Mouse (Mus musculus) gastrocnemius, adult 2 months (tissue): ENCODE data around the gene Tanc2. TPM values are rescaled to one million over a fixed set of nuclear protein-coding genes. Genes with fewer than 3 reads are reported as not detected.
A peak's percentile ranks its signal among the peaks of the same experiment; 100 is the strongest.

Source experiments
- DNase-seq: peaks from one replicate; pipeline ENCODE4 v3.0.0; 2022
- H3K27ac ChIP-seq: fragments of 200-600 bp; 2 replicates; pipeline ENCODE4 v1.8.1; 2022; ENCODE audit warnings: mild to moderate bottlenecking
- H3K4me3 ChIP-seq: fragments of 200-600 bp; 2 replicates; pipeline ENCODE4 v1.8.1; 2022; ENCODE audit warnings: mild to moderate bottlenecking, moderate library complexity
- CTCF ChIP-seq: fragments of 200-600 bp; IDR thresholded peaks from 2 replicates; pipeline ENCODE4 v1.8.1; 2022; ENCODE audit warnings: antibody characterized with exemption, mild to moderate bottlenecking, moderate library complexity
- intact Hi-C: fragments of 180-260 bp; cut with DNase I; formaldehyde crosslinking; loops from one replicate; pipeline ENCODE4 v1.15.1; 2025
- long read RNA-seq, 2 experiments: library from polyadenylated mRNA; stranded (forward); transcript quantifications; one replicate each; pipeline ENCODE4 v2.0.0; 2021
- total RNA-seq, 2 experiments: library from RNA; stranded (reverse); gene quantifications; 2 replicates each; pipeline ENCODE4 v1.2.3; 2021

Gene Tanc2
- total RNA-seq, result 10 to 100 TPM in 1 of 2 experiments, 1 to 10 TPM in 1; 9.7 to 10.5 TPM
- long read RNA-seq, experiment 1, partial matches to known transcripts, result 1 of 2 reads
- long read RNA-seq, experiment 1, other reads (novel, unspliced or antisense), result 1 of 2 reads
- long read RNA-seq, experiment 2, full-length matches to known transcripts, result 1 of 2 reads
- long read RNA-seq, experiment 2, partial matches to known transcripts, result 0 of 2 reads
- long read RNA-seq, experiment 2, other reads (novel, unspliced or antisense), result 1 of 2 reads

DNA sequence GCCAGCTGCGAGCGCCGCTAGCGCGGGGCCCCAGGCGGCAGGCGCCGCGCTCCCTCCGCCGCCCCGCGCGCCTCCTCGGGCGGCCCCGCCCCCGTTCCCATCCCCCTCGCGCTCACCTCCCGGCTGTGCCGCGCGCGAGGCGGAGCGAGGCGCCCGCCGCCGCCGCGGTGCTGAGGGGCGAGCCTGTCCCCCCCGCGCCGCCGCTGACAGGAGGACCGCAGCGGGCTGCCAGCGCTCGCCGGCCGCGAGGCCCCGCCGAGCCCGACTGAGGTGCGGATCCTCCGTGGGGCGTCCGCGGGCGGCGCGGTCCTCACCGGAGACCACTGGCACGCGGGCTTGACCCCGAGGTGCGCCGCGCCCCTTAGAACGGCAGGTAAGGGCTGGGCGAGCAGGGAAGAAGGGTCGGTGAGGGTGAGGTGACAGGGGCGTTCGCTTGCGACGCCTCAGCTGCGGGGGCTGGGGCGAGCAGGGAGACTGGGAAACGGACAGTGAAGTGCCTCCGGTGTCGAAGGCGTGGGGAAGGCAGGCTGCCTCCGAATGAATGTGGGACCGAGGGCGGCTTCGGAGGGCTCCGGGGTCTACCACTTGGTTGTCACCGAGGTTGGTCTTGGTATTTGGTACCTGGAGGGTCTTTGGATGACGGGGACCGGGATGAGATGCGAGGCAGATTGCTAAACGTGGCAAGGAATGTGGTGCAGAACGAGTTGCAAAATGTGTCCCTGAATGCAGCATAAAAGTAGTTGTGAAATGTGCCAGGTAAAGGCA, at the start of gene Tanc2:
TSS of gene Tanc2 (plus strand) at position 110 of the 765 bp plus-strand sequence.
- TF ChIP-seq CTCF, result no peak
- peak within 1 kb of the TSS; percentile 94 for H3K4me3 ChIP-seq
- intact Hi-C loops, result loop anchor here (2.0 to 10.0 kb wide), 4 partner anchors 243 to 465 kb away; partner anchors contain the start of gene Mettl2
- peak within 1 kb of the TSS; percentile 93 for H3K27ac ChIP-seq
- no peak for DNase-seq

DNA sequence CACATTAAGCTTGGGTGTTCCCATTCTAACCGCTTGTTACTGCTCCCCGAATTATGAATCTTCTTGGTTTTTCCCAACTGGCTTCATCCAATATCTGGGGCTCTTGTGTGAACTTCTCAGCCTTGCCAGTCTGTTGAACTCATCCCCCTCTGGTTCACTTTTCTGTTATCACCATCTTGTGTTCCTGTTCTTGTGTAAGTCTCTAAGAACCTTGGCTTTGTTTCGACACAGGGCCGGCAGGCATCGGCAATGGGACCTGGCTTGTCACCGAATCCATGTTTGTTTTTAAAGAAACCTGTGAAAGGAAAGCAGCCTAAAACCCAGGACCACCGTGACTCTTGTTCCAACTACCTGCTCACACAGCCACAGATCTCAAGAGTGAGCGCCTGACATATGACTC, 49.0 kb upstream of the Tanc2 start:
- no peak for TF ChIP-seq CTCF
- Histone ChIP-seq H3K27ac (no peak overlapping the region), H3K4me3 (no peak overlapping the region)
- DNase-seq, result no peak
- intact Hi-C loops, result no loop called here

DNA sequence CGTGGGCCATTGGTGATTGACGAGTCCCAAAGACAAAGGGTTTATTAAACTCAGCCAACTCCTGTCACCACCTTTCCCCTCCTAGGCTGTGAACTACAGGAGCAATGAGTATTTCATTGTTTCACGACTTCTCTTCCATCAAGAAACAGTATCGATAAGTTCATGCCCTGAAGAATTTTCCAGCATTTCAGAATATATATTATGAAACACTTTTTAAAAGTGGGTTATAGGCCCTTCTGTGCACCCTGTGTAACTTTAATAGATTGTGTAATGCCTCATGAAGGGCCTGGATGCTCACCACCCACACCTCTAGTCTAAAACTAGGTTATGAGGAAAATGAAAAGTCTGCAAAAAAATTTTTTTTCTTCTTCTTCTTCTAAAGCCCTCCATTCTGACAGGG, 48.4 kb upstream of the Tanc2 start:
- Histone ChIP-seq H3K4me3 (no peak overlapping the region), H3K27ac (no peak overlapping the region)
- DNase-seq, result no peak
- TF ChIP-seq CTCF, result no peak
- intact Hi-C loops, result no loop called here

DNA sequence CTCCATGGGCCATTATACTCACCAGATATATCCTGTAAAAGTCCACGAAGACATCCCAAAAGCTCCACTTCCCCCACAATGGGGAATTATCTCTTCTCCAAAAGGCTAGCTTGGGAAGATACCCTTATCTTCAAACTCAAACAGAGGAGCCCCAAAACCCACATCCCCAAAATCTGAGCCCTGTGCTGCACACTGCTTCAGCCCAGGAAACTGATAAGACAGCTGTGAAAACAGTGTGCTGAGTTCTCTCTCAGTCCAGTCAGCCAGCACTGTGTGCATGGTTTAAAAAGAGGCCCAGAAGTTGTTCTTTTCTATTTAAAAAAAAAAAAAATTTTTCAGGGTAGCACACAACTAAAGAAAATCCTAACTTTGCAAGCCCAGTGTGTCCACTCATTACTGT, 47.7 kb upstream of the Tanc2 start:
- DNase-seq, result no peak
- TF ChIP-seq CTCF, result no peak
- intact Hi-C loops, result no loop called here
- H3K4me3 ChIP-seq, result no peak overlapping the region
- H3K27ac ChIP-seq, result no peak overlapping the region

DNA sequence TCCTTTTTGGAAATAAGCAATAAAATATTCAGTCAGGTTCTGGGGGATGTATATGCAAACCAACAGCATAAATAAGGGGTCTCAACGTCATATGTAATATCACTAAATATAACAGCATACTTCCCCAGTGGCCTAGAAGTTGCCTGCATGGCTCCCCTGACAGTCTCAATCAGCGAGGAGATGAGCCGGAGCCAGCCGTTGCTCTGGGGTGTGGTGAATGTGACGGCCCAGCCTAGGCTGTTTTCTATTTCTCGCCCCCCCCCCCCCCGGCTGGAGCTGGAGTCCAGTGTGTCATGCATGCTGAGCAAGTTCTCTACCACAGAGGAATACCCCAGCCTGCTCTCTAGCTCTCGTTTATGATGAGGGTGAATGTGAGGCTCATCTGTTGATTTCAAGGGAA, 44.0 kb upstream of the Tanc2 start:
- no peak for TF ChIP-seq CTCF
- intact Hi-C loops, result no loop called here
- no peak overlapping the region for H3K27ac ChIP-seq
- no peak overlapping the region for H3K4me3 ChIP-seq
- peak; percentile 27 for DNase-seq

DNA sequence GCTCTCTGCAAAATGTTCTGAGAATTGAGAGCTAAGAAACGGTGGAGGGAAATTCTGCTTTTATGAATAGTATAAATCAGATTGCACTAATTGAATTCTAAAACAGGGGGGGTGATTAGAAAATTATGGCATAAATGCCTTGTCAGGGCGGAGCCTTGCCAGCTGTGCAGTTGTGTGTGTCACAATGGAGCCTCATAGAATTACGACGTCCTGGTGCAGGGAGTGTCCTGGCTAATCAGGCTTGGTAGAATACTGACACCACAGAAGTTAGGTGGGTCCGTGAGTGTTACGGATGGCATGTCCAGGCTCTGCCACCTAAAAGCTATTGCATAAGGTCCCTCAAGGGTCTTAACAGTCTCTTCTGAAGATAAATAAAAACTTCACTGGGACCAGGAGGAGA, 43.4 kb upstream of the Tanc2 start:
- intact Hi-C loops, result no loop called here
- no peak for DNase-seq
- no peak overlapping the region for H3K27ac ChIP-seq
- H3K4me3 ChIP-seq, result no peak overlapping the region
- TF ChIP-seq CTCF, result no peak

DNA sequence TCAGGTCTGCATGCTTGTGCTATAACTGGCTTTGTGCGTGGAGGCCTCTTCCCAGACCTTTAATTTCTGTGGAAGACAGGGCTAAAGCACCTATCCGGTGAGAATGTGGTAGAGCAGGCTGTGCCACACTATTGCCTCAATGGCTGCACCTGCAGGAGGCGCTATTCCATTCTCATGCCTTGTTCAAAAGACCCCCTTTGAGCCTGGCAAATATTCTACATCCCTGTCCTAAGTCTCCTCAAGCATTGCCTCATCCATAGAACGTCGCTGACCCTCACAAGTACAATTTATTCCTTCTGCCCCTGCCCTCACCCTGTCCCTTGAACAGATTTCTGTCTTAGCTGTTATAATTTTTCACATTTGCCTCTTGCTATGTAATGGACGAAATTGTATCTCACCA, 41.4 kb upstream of the Tanc2 start:
- no peak overlapping the region for H3K4me3 ChIP-seq
- TF ChIP-seq CTCF, result peak; percentile 22; the same call in 1 of the 2 replicates
- DNase-seq, result no peak

DNA sequence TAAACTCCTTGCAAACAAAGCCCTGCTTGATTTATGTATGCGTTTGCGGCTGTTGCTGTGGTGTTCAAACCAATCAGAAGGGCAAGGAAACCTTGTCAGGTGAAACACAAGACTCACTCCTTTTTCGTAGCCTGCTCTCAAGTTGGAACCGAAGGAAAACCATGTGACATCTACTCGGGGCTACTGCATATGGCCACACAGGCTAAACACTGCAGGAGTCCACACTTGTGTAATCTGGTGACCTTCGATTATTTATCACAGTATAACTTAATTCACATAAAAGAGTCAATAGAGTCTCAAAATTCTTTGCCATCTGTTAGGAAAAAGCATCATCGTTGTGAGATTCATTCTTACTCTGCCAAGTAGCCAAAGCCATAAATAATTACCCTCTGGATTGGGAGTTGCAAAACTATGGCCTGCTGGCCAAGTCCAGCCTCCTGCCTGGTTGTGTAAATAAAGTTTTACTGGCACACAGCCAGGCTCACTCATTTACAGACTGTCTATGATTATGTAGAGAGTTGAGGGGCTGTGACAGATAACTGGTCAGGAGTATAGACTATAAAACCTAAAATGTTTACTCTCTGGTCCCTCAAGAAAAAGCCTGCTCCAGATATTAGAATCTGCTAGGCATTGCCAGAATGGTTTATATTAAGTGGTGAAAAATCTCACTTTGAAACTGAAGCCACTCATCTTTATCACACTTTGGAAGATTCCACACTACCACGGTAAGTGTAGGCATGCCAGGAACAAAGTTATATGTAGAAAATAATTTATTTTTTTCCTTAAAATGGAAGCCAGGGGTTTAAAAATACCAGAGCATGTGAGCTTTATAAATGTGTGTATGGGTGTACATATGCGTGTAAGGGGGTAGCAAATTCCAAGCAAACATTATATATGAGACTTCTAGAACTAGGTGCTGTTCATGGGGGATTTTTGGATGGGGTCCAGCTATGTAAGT, 40.3 kb upstream of the Tanc2 start:
- no peak overlapping the region for H3K4me3 ChIP-seq
- no peak overlapping the region for H3K27ac ChIP-seq
- DNase-seq, result peak; percentile 53
- intact Hi-C loops, result no loop called here
- TF ChIP-seq CTCF, result no peak

More for the DNA sequence above, 41.4 kb upstream of the Tanc2 start:
- no peak overlapping the region for H3K27ac ChIP-seq
- intact Hi-C loops, result no loop called here

DNA sequence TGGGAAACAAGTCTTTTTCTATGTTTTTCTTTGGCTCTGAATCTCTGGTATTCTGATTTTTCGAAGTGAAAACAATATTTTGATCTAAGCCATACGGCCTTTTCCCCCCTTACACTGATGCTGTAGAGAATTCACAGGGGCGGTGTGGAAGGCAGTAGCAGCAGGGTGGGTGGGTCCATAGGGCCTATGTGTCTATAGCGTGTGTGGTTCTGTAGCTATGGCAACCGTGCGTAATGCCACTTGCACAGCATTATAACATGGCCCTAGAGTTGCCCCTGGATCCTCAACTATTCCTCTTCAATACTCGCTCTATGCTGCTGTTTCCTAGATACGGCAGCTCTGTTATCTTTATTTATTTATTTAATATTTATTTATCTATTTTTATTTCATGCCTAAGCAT, 32.5 kb upstream of the Tanc2 start:
- H3K4me3 ChIP-seq, result no peak overlapping the region
- no peak overlapping the region for H3K27ac ChIP-seq
- DNase-seq, result no peak
- no peak for TF ChIP-seq CTCF
- intact Hi-C loops, result no loop called here

DNA sequence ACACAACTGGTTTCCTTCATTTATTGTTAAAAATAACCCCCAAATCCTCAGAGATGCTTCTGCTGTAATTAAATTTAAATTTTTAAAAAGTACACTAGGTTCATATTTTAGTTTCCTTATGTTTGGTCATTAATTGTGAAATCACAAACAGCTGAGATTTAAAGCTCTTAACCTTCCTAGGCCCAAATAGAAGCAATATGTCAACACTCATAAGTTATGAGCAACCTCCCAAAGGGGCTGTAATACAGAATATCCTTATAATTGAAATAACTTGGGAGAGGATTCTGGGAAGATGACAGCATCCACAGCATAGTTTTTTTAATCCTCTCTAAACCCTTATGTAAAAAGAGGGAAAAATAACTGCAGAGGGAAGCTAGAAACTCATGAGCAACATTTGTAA, 31.7 kb upstream of the Tanc2 start:
- no peak overlapping the region for H3K4me3 ChIP-seq
- intact Hi-C loops, result no loop called here
- no peak for DNase-seq
- no peak overlapping the region for H3K27ac ChIP-seq
- TF ChIP-seq CTCF, result no peak

DNA sequence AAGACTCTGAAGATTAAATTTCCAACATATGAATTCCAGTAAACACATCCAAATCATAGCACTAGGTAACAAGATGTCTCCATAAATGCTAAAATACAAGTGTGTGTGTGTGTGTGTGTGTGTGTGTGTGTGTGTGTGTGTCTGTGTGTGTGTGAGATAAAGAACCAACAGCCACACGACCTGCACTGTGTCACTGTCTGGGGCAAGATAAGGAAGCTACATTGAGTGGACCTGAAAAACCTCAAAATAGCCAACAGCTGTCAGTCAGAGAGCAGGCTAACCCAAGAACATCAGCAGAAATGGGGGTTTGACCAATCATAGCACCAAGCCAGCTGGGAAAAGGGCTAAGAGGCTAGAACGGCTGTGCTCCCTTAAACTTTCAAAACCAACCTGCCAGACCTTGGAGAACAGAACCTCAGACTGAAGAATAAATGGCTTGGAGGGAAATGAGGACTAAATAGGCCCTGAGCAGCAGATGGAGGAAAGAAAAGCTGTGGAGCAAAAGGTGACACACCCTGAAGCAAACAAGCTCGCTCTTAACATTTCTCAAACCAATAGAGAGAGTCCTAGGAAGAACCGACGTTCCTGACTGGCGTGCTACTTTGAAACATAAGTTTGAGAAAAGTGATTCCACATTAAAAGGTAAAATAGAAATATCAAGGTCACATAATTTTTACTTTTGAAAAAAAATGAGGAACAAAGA, 30.8 kb upstream of the Tanc2 start:
- DNase-seq, result no peak
- H3K4me3 ChIP-seq, result no peak overlapping the region
- no peak for TF ChIP-seq CTCF
- intact Hi-C loops, result no loop called here
- H3K27ac ChIP-seq, result no peak overlapping the region

DNA sequence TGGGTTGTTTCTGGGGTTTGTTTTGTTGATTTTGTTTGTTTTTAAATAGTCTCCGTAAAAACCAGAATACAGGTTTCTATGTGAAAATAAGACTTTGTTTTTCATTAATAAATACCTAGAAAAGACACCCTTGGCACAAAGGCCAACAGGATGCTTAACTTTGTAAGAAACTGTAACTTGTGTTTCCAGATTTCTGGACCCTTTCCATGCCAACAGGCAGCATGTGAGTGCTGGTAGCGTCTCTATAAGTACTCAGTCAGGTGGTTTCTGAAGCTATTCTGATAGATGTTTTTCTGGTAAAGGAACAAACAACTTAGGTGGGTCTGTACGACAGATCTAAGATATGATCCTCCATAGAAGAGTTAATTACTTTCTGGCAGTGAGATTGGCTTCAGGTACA, 26.2 kb upstream of the Tanc2 start:
- intact Hi-C loops, result no loop called here
- Histone ChIP-seq H3K27ac (no peak overlapping the region), H3K4me3 (no peak overlapping the region)
- TF ChIP-seq CTCF, result no peak
- DNase-seq, result no peak
